Mouse (Mus musculus): Measurements from ENCODE around the gene Chrm1. TPM values are rescaled to one million over a fixed set of nuclear protein-coding genes. Genes with fewer than 3 reads are reported as not detected.
A peak's percentile ranks its signal among the peaks of the same experiment; 100 is the strongest.

The Chrm1 gene
- polyA plus RNA-seq (2012; rRNA removed), result 78.1 and 81.1 TPM in 2 replicates

GRCm38 (mm10) chr19:8663360-8663839 lies at the start of gene Chrm1:
Gene Chrm1, plus strand, starts transcription at chr19:8663789.
- DNase-seq (ENCODE audit: extremely low spot score in 1 of 2, low spot score in 1 of 2), result no peak

GRCm38 (mm10) chr19:8614343-8614742 lies 49.2 kb upstream of the Chrm1 start:
- peak in 1 of 2 experiments; percentile 11 for DNase-seq (ENCODE audit: extremely low spot score in 1 of 2, low spot score in 1 of 2)

- no peak for DNase-seq (ENCODE audit: extremely low spot score in 1 of 2, low spot score in 1 of 2)
Measured at GRCm38 (mm10) chr19:8616314-8616713, 47.3 kb upstream of the Chrm1 start.

GRCm38 (mm10) chr19:8617904-8618303 lies 45.7 kb upstream of the Chrm1 start, which contains the start of gene Slc22a6:
Gene Slc22a6, plus strand, starts transcription at chr19:8618039.
- no peak for DNase-seq (ENCODE audit: extremely low spot score in 1 of 2, low spot score in 1 of 2)

GRCm38 (mm10) chr19:8621098-8621497 lies 42.5 kb upstream of the Chrm1 start:
- no peak for DNase-seq (ENCODE audit: extremely low spot score in 1 of 2, low spot score in 1 of 2)

- DNase-seq (ENCODE audit: extremely low spot score in 1 of 2, low spot score in 1 of 2), result no peak
Measured at GRCm38 (mm10) chr19:8630249-8630648, 33.3 kb upstream of the Chrm1 start.

- no peak for DNase-seq (ENCODE audit: extremely low spot score in 1 of 2, low spot score in 1 of 2)
Measured at GRCm38 (mm10) chr19:8630826-8631225, 32.8 kb upstream of the Chrm1 start.

- no peak for DNase-seq (ENCODE audit: extremely low spot score in 1 of 2, low spot score in 1 of 2)
Measured at GRCm38 (mm10) chr19:8632029-8632428, 31.6 kb upstream of the Chrm1 start.

- no peak for DNase-seq (ENCODE audit: extremely low spot score in 1 of 2, low spot score in 1 of 2)
Measured at GRCm38 (mm10) chr19:8642086-8642485, 21.5 kb upstream of the Chrm1 start.

- DNase-seq (ENCODE audit: extremely low spot score in 1 of 2, low spot score in 1 of 2), result no peak
Measured at GRCm38 (mm10) chr19:8646393-8646792, 17.2 kb upstream of the Chrm1 start.

- DNase-seq (ENCODE audit: extremely low spot score in 1 of 2, low spot score in 1 of 2), result no peak
Measured at GRCm38 (mm10) chr19:8655833-8656232, 7.8 kb upstream of the Chrm1 start.

GRCm38 (mm10) chr19:8656341-8656740 lies 7.2 kb upstream of the Chrm1 start:
- DNase-seq (ENCODE audit: extremely low spot score in 1 of 2, low spot score in 1 of 2), result no peak

- peak; percentile 71 to 90 for DNase-seq (ENCODE audit: extremely low spot score in 1 of 2, low spot score in 1 of 2)
Measured at GRCm38 (mm10) chr19:8661821-8662307, 1.7 kb upstream of the Chrm1 start.

GRCm38 (mm10) chr19:8662337-8662736 lies 1.3 kb upstream of the Chrm1 start:
- peak; percentile 86 to 93 for DNase-seq (ENCODE audit: extremely low spot score in 1 of 2, low spot score in 1 of 2)

GRCm38 (mm10) chr19:8663911-8664421 lies 377 bp downstream of the Chrm1 start:
- DNase-seq (ENCODE audit: extremely low spot score in 1 of 2, low spot score in 1 of 2), result peak in 1 of 2 experiments; percentile 80

- no peak for DNase-seq (ENCODE audit: extremely low spot score in 1 of 2, low spot score in 1 of 2)
Measured at GRCm38 (mm10) chr19:8664859-8665258, 1.3 kb downstream of the Chrm1 start.

- peak in 1 of 2 experiments; percentile 78 for DNase-seq (ENCODE audit: extremely low spot score in 1 of 2, low spot score in 1 of 2)
Measured at GRCm38 (mm10) chr19:8665746-8666145, 2.2 kb downstream of the Chrm1 start.

GRCm38 (mm10) chr19:8672859-8673258 lies 9.3 kb downstream of the Chrm1 start:
- DNase-seq (ENCODE audit: extremely low spot score in 1 of 2, low spot score in 1 of 2), result no peak

GRCm38 (mm10) chr19:8673336-8674063 lies 9.9 kb downstream of the Chrm1 start:
- no peak for DNase-seq (ENCODE audit: extremely low spot score in 1 of 2, low spot score in 1 of 2)

- DNase-seq (ENCODE audit: extremely low spot score in 1 of 2, low spot score in 1 of 2), result no peak
Measured at GRCm38 (mm10) chr19:8679031-8679779, 15.6 kb downstream of the Chrm1 start.
